Mouse (Mus musculus): ENCODE data around the gene Olfr427.
"Not testable (repeated sequence)": the region's sequence is repeated elsewhere in the genome, so short reads cannot be mapped to it uniquely, and the experiment has no call there.

The Olfr427 gene

DNA sequence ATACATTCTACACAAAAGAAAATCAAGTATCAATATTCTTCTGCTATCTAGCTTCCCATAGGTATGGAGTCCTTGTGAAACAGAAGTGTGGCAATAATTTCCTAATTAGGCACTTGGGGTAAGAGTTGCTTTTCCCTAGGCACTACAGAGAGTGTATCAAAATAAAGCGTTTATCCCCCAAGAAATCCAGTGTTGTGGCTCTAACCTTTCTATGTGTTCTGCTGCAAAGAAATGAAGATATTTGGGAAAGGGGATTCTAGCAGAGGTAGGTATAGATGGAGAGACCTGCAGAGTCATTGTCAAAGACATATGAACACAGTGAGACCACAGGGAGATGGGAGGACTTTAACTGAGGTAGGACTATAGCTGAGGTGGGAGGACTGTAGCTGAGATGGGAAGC is at the start of gene Olfr427:
Gene Olfr427, plus strand, starts transcription at position 301 of the 400 bp plus-strand sequence.
- no peak for DNase-seq

DNA sequence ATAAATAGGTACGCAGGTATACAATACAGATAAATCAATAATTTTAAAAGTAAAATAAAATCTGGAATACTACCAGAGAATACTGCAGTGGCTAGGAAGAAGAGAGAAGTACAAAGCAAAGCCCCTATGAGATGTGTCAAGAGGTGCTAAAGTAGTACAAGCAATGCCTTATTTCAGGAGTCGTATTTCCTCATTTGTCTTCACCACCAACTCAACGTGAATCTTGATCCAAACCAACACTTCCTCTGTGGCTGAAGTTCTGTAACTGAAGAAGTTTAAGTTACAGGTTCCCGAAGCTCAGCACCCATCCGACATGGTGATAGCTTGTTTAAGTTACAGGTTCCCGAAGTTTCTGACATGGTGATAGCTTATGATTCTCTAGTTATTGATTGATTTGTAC is 48.5 kb upstream of the Olfr427 start:
- not testable (repeated sequence) for DNase-seq

DNA sequence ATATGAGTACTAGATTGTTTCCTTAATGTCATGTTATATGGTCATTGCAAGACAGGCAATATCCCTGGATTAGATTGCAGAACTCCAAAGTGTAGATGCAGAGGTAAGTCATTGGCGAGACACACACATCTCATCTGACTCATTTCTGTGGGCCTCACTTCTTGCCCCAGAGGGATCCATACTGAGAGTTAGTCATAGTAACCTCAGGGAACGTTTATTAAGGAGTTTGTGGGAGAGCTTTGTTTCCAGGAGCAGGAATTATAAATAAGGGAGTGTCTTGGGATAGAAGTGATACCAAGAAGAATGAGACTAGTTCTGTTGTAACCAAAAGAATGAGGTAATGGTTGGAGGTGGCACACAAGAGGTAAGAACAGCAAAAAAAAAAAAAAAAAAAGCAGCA is 47.8 kb upstream of the Olfr427 start, which contains the start of gene Olfr432:
Gene Olfr432, plus strand, starts transcription at position 313 of the 400 bp plus-strand sequence.
- DNase-seq, result no peak

DNA sequence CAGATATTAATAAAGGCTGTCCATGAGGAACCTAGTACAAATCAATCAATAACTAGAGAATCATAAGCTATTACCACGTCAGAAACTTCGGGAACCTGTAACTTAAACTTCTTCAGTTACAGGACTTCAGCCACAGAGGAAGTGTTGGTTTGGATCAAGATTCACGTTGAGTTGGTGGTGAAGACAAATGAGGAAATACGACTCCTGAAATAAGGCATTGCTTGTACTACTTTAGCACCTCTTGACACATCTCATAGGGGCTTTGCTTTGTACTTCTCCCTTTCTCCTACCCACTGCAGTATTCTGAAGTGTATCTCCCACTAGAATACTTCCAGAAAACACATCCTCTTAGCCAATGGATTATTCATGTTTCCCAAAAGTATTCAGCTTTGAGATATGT is 47.3 kb upstream of the Olfr427 start:
- DNase-seq, result not testable (repeated sequence)

DNA sequence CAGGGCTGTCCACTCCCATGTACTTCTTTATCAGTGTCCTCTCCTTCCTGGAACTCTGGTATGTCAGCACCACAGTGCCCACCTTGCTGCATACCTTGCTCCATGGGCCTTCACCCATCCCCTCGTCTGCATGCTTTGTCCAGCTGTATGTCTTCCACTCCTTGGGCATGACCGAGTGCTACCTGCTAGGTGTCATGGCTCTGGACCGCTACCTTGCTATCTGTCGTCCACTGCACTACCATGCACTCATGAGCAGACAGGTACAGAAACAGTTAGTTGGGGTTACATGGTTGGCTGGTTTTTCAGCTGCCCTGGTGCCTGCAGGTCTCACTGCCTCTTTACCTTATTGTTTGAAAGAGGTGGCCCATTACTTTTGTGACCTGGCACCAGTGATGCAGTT is 46.2 kb upstream of the Olfr427 start:
- no peak for DNase-seq

DNA sequence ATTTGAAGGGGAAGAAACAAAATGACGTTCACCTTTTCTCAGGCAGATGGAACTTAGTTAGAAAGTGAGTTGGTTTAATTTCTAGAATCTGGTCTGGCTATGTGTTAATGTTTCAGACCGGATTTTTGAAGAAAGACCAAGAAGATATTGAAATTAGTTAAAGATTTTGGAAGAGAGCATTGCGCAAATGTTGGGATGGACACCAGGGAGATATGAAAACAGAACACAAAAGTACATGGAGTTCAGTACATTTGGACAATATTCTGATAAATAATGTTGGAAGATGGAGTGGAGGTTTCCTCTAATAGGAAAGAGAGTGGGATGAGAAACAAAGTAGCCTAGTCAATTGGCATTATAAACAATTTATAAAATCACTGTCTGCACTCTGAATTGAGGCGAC is 45.2 kb upstream of the Olfr427 start:
- no peak for DNase-seq

DNA sequence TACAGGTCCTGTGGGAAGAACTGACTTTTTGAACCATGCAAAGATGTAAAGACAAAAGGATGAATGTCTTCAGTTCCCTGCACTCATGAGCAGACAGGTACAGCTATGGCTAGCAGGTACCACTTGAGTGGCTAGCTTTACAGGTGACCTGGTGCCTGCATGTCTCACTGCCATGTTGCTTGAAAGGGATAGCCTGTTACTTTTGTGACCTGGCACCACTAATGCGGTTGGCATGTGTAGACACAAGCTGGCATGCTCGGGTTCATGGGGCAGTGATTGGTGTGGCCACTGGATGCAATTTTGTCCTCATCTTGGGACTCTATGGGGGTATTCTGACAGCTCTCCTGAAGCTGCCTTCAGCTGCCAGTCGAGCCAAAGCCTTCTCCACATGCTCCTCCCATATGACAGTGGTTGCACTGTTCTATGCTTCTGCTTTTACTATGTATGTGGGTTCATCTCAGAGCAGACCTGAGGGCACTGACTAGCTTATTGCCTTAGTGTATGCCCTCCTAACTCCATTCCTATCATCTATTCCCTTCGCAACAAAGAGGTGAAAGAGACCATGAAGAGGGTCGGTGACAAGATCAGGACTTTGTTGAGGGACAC is 44.7 kb upstream of the Olfr427 start:
- DNase-seq, result no peak

DNA sequence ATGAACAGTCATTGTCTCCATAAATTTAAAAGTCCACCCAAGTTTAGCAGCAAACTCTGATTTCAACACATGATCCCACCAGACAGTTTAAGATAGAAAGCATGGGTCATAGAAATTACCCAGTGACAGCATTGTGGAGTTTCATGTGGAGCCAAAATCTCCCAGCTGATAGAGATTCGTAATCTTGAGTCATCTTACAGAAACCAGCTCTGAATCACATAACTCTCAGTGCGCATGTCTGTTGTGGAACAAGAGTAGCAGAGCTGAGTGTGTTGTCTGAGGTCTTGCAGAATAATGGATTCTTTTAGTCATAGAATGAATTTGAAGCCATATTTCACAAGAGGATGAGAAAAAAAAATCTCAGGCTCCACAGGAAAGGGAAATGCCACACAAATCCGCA is 43.7 kb upstream of the Olfr427 start:
- no peak for DNase-seq

DNA sequence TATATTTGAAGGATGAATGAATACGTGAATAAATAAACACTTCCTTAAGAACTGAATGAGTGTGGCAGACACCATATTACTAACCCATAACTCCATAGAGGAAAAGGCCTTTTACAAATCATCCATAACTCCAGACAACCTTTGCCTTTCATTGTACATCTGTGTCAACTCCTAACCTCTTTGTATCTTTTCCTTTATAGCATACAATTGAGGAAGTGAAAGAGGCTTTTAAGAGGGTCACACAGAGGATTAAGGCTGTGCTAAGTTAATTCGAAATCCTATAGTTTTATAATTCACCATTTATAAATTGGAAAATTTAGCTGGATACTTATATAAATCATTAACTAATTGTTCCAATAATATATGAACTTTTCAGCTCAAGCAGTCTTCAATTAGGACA is 41.4 kb upstream of the Olfr427 start:
- DNase-seq, result no peak

DNA sequence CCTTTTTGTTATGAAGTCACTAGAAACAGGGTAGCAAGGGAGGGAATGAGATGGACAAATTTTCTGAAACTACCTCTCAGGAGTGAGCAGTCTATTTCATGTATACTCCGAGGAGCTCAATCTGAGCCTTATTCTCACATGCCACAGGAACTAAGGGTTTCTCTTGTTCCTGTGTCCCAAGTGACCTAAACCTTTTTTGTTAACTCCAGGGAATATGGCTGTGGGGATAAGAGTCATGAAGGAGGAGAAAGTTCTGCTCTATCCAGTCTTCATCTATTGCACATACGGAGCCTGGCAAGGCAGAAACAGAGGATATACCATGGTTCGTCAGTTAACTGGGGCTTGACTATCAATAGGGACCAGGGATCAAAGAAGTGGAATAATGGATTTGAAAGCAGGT is 30.4 kb upstream of the Olfr427 start, which contains the start of gene Olfr430:
Gene Olfr430, plus strand, starts transcription at position 301 of the 400 bp plus-strand sequence.
- DNase-seq, result no peak

DNA sequence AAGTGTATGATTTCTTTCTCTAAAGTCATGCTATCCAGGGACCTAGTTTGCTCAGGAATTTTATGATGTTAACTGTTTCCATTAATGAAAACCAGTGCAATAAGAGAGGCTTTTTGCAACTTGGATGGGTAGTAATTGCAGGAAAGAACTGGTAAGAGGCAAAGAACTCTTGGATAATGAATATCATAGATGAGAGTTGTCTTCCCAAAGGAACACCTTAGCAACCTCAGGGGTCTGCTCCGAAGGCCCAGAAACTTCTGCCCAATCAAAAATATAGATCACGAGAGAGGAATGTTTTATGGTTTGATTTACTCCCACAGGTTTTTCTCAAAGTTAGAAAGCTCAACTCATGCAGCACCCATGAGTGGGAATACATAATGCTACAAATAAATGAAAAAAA is 12.7 kb upstream of the Olfr427 start, which contains the start of gene Olfr429:
Gene Olfr429, plus strand, starts transcription at position 301 of the 400 bp plus-strand sequence.
- no peak for DNase-seq

DNA sequence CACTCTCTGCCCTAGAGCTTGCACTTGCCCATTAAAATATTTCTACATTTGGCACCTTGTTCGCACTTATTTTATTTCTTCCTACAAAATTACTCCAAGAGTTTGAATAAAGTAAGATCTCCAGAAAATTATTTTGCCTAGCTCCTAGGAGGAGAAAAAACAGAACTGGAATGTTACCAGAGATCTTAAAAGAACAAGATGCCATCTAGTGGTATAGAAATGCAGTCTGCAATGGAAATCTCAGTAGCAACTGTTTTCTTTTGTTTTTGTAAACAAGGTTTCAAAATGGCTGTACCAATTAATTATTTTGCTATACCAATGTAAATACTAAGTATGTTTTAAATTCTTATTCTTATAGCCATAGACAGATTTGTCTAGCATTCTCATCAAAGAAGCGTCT is 7.0 kb downstream of the Olfr427 start:
- DNase-seq, result no peak

DNA sequence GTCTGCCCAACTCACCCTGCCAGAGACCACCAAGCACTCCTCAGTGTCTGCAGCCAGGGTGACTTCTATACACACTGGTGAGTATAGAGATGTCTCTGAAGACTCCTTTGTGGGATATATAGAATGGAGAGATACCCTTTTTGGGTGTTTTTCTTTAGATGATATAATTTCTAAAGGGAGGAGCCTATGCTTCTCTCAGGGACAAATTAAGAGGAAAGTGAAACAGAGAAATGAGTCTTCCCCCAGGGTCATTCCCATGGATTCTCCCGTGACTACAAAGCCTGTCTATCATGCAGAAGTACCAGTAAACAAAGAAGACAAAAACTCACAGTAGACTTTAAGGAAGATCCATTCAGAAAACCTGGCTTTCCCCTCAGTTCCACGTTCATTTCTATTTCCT is 24.4 kb downstream of the Olfr427 start, which contains the start of gene Olfr231:
Gene Olfr231, minus strand, starts transcription at position 101 of the 400 bp plus-strand sequence.
- no peak for DNase-seq

DNA sequence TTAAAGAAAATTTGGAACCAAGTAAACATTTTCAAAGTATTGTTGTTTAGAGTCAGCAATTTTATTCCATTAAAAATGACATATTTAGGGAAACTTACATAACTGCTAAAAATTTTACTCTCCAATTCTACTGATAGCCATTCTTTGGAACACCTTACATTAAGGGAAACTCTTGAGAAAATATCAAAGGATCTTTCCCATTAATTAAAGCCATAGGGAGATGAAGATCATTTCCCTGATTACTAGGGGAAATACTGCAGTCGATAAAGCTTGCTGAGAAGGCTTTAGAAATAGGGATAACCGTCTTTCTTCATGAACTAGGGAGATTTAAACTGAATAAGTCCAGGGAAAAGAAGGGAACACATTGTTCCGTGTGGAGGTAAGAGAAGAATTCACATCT is 34.5 kb downstream of the Olfr427 start, which contains the start of gene Olfr424:
Gene Olfr424, plus strand, starts transcription at position 301 of the 400 bp plus-strand sequence.
- DNase-seq, result no peak

DNA sequence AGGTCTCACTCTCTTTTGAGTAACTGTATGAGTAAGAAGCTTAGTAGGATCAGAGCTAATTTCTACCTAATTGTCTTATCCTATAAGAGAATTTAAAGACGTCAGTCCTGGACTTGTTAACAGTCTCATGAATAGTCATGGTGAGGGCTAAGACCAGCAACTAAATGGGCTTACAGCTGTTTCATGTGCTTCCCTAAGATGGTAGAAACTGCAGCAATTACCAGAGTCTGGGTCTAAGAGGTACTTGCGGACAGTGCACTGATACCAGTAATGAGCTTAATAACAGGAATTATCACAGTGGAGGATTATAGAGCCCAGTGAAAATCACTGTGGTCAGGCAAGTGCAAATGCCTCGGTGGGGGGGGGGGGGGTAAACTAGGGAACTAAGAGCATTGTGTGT is 35.3 kb downstream of the Olfr427 start:
- DNase-seq, result no peak

DNA sequence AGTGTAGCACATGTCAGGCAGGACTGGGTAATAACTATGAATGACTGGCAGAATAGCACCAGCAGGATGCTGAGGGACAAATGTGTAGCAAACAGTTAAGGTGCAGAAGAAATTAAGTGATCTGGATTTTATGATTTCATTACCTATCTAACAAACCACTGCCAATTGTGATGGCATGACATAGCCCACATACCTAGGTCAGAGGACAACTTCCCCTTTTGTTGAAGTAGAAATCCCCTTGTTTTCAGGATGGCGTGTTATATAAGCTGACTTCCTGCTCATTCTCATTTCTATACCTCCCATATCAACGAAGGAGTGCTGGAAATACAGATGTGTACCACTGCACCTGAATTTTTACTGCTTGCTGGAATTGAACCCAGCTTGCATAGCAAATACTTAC is 44.7 kb downstream of the Olfr427 start:
- no peak for DNase-seq

DNA sequence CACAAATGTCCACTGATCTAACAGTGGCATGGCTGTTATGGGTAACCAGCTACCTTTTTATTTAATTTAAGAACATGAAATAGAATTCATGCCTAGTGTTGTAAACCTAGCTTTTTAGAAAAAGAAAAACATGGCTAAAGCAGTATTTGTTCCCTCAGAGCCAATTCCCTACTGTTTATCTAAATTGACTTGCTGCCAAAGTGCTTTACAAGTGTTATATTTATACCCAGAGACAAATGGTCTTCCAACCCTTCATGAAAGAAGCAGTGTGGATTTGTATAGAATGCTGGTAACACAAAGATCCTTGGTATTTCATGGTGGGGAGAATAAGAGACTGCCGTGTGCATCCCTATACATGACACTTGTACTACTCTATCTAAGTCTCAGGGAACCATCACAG is 50.0 kb downstream of the Olfr427 start:
- DNase-seq, result no peak

DNA sequence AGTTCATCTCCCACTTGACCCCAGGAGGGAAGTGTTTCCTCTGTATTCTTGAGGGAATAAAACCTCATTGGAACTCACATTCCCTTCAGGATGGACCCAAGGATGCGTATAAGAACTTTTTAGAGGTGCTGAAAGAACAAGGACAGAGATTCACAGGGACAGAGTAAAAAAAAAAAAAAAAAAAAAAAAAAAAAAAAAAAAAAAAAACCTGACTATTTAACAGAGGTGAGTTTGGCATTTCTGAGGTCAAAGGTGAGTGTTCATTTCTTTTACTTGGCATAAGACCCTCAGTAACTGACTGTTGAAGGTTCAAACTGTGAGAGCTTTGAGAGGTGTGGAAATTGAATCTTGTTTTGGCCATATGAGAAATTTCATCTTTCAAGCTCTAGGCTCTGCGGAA is 52.6 kb downstream of the Olfr427 start:
- DNase-seq, result no peak
